Mouse (Mus musculus) spleen, embryonic (tissue): ENCODE measurements around the gene Abl1.

Source experiments
- CTCF ChIA-PET: fragments of 350-600 bp; sonication (Branson Sonifier 250); formaldehyde crosslinking; loops from one replicate; lab custom pipeline; 2022; lab: Charles Lee

Abl1 gene

GRCm38 (mm10) chr2:31782958-31783602 is 94.9 kb downstream of the Abl1 start:
- CTCF ChIA-PET, result interaction anchor here (0.5 to 1.5 kb wide), 2 partner anchors 81 to 99 kb away, joined by 4 read pairs; no protein-coding TSS in a partner anchor

DNA sequence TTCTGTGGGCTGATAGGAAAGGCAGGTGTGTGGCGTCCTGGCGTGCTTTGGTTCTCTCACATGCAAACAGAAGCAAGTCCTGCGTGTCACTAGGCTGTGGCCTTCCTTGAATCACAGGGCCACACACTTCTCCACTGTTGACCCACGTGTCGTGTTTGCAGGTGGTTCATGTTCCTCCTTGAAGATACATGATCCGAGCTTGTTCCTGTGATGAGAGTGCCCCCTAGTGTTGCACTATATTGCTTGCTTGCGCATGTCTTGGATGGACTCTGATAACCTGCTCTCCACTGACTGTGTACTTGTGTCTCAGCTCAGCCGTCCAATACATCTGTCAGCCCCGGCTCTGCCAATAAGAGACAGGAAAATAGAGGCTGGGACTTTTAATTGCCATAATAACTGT is 96.9 kb downstream of the Abl1 start:
- CTCF ChIA-PET, result interaction anchor here (0.6 to 1.3 kb wide), 3 partner anchors 32 to 1382 kb away, joined by 4 to 6 read pairs (median 5); no protein-coding TSS in a partner anchor

- CTCF ChIA-PET, result interaction anchor here (0.7 to 1.4 kb wide), 2 partner anchors 9 to 103 kb away, joined by 4 to 7 read pairs; no protein-coding TSS in a partner anchor
Measured at GRCm38 (mm10) chr2:31787029-31787428, 98.9 kb downstream of the Abl1 start.

DNA sequence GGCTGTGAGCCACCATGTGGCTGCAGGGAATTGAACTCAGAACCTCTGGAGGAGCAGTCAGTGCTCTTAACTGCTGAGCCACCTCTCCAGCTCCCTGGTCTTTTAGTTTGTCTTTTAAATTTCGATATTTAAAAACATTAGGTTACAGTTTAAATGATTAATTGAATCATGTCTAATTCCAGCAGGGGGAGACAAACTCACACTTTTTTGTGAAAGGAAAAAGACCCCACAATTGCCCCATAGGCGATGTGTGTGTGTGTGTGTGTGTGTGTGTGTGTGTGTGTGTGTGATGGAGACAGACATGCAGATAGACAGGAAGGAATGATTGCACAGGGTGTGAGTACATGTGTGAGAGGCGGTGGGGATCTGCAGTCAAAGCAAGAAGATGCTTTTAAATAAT is 100.1 kb downstream of the Abl1 start:
- CTCF ChIA-PET, result interaction anchor here (0.5 to 0.9 kb wide), 4 partner anchors 29 to 135 kb away, joined by 4 to 5 read pairs (median 4); no protein-coding TSS in a partner anchor

DNA sequence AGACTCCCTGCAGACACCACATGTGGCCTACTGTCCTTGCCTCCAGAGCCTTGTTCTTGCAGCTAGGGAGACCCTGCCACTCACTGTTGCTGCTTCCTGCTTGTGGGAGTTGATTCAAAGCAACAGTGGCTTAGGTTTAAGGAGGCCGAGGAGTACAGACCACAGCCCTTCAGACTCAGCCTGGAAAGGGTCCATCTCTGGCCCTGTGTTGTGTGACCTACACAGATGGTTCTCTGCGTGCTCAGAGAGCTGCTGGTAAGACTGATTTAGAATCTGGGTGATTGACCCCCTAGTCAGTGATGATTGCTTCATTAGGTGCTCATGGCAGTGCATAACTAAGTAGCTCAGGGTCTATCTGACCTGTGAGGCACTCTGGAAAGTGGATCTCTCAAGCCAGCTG is 101.0 kb downstream of the Abl1 start:
- CTCF ChIA-PET, result interaction anchor here (0.8 kb wide), 1 partner anchor 104 kb away, joined by 3 read pairs; no protein-coding TSS in a partner anchor

- CTCF ChIA-PET, result no interaction called here
Measured at GRCm38 (mm10) chr2:31790728-31791251, 102.6 kb downstream of the Abl1 start.

DNA sequence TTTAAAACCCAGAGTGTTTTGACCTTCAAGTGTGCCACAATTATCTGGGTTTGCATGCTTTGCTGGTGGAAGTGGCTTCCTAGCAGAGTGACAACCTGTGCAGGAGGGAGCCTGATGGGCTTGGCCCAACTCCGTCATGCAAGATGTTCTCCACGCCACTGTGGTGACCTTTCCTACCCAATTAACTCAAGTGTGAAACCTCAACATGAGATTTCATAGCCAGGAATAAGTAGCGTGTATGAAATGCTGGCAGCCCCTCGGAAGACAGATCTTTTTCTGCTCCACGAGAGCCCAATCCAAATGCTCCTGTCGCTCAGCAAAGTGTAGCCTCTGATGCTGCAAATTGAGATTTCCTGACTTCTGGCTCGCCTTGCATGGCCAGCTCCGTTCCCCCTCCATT is 103.1 kb downstream of the Abl1 start:
- CTCF ChIA-PET, result no interaction called here

GRCm38 (mm10) chr2:31792611-31793010 is 104.4 kb downstream of the Abl1 start:
- CTCF ChIA-PET, result no interaction called here

DNA sequence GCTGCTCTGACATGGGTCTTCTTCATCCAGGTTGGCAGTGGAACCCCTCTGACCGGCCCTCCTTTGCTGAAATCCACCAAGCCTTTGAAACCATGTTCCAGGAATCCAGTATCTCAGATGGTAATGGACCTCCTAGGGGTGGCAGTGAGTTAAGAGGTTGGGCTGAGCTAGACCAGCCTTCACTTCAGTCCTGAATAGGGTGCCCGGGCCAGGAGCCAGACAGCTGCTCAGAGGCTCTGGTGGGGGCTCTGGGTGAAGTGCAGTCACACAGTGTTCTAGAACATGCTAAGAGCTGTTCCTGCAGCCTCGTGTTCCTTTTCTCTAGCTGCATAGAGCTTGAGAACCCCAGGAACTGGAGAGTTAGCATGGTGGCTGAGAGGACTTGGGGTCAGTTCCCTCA is 108.8 kb downstream of the Abl1 start:
- CTCF ChIA-PET, result interaction anchor here (0.6 kb wide), 1 partner anchor 15 kb away, joined by 3 read pairs; no protein-coding TSS in a partner anchor

GRCm38 (mm10) chr2:31801416-31801815 is 113.2 kb downstream of the Abl1 start:
- CTCF ChIA-PET, result no interaction called here

DNA sequence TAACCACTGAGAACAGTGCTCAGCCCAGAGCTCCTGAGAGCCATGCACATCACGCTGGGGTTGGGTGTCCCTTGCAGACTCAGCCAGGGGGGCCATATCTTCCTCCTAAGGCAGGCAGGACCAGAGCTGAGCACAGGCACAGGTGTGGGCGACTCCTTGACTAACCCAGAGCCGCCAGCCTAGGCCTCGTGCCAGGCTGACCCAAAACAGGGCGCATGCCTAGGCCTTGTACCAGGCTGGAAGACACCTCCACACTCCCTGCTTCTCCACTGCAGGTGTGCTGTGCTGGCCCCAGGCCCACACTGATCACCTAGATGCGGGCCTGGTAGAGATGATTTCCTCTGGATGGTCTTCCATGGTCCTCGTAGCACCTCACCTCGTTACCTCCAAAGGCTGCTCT is 114.6 kb downstream of the Abl1 start:
- CTCF ChIA-PET, result no interaction called here

GRCm38 (mm10) chr2:31803480-31803879 is 115.3 kb downstream of the Abl1 start:
- CTCF ChIA-PET, result no interaction called here

DNA sequence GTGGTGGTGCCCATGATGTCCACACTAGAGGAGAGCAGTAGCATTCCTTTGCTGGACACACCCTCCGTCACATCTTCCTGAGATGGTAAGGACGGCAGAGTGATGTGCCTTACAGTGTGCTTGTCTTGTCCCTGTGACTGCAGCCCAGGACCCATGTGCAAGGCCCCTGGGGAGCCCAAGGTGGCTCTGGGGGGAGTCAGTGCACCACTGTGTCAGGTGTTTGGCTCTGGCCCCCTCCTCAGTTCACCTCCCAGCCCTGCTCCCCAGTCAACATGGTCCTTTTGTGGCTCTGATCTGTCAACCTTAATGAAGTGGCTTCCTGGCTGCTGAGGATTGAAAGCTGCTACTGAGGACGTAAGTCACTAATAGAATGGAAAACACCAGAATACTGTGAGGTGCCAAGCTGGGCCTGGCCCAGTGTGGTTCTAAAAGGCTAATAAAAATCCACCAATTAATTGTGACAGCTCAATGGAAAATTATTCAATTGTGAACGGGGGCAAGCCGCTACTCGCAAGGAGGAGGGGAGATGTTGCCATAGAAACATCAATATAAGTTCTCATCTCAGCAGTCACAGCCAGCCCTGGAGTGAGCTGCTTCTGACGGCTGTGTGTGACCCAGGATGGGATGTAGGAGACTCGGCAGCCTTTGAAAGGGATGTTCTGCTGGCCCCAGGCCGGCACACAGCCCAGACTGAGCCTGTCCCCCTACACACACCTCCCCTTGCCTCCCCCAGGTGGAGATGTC is 118.6 kb downstream of the Abl1 start:
- CTCF ChIA-PET, result no interaction called here

- CTCF ChIA-PET, result interaction anchor here (0.5 kb wide), 1 partner anchor 64 kb away, joined by 3 read pairs; no protein-coding TSS in a partner anchor
Measured at GRCm38 (mm10) chr2:31808410-31809357, 120.5 kb downstream of the Abl1 start.

DNA sequence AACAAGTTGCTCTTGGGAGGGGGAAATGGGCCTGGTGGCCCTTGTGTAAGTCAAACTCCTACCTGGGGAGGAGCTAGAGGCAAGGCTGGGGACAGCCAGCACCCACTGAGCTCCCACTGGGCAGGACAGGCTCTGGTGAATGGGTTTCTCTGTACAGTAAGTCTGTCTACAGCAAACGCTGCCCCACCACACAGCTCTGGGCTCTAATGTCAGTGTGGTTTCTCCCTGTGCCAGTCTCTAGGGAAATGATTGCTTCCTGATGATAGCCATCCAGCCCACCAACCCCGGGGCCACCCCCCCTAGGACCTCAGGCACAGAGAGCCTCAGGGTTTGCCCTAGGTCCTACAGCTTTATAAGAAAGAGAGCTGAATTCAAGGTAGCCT is 121.2 kb downstream of the Abl1 start:
- CTCF ChIA-PET, result interaction anchor here (0.5 kb wide), 1 partner anchor 63 kb away, joined by 3 read pairs; no protein-coding TSS in a partner anchor

DNA sequence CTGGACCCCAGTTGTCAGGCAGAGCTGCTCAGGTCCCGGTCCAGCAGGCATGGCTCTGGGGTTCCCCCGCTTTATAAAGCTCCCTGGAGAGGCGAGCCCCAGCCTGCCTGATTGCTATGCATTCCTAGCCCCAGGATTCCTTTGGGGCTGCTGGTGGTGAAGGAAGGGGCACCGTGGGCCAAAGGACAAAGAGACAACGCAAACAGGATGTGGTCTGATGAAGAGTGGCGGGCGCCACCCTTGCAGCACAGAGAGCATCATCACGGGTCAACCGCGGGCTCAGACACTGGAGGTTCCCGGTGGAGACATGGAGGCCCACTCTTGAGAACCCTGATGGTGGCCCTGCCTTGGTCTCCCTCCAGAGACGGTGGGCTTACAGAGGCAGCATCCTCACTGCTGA is 122.3 kb downstream of the Abl1 start, which contains the start of gene Qrfp:
Qrfp (minus strand) TSS at position 137 of the 400 bp plus-strand sequence.
- CTCF ChIA-PET, result no interaction called here

DNA sequence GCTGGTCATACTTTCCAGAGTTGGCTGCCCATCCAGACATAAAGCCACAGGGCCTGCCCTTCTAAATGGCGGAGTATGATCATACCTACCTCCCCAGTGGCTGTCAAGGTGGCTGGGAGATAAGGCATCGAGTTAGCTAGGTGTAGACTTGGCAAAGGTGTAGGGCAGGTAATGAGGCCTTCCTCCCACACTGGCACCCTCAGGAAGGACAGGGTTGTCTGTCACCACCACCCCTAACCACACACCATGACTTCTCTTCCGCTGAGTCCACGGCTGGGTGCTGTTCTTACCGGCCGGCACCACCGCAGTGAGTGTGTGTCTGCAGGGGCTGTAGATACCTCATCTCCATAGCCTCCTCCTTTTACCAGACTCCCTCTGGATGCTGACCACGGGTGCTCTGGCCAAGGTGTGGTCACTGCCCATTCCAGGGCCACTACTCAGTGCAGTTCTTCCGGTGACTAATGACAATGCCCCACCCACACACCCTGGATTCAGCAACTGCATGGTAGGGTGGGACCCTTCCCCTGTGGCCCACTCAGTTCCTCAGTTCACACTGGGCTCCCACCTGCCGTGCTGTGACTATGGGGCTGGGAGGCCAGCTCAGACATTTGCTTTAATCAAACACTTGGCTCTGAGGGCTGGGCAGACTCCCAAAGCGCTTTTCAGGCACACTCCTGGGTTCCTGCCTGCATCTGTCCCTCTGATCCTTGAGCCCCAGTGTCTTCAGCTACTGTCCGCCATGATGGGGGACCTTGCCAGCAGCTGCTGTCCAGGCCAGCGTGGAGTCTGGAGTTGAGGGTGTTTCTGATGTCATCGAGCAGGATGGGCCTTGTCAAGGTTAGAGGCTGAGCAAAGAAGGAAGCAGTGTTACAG is 123.1 kb downstream of the Abl1 start:
- CTCF ChIA-PET, result interaction anchor here (0.7 kb wide), 1 partner anchor 13 kb away, joined by 6 read pairs; no protein-coding TSS in a partner anchor

GRCm38 (mm10) chr2:31813641-31814040 is 125.5 kb downstream of the Abl1 start:
- CTCF ChIA-PET, result no interaction called here

GRCm38 (mm10) chr2:31814699-31815098 is 126.5 kb downstream of the Abl1 start:
- CTCF ChIA-PET, result interaction anchor here (0.6 to 1.0 kb wide), 2 partner anchors 9 to 33 kb away, joined by 5 read pairs; no protein-coding TSS in a partner anchor

- CTCF ChIA-PET, result interaction anchor here (0.6 to 1.0 kb wide), 2 partner anchors 8 to 33 kb away, joined by 5 read pairs; no protein-coding TSS in a partner anchor
Measured at GRCm38 (mm10) chr2:31815367-31815766, 127.2 kb downstream of the Abl1 start.
